Mouse (Mus musculus): Measurements from ENCODE around the gene Gm1113. TPM values are rescaled to one million over a fixed set of nuclear protein-coding genes. Genes with fewer than 3 reads are reported as not detected.
A peak's percentile ranks its signal among the peaks of the same experiment; 100 is the strongest.

The Gm1113 gene
- polyA plus RNA-seq, 1 experiment from 2014 or later = not detected

DNA sequence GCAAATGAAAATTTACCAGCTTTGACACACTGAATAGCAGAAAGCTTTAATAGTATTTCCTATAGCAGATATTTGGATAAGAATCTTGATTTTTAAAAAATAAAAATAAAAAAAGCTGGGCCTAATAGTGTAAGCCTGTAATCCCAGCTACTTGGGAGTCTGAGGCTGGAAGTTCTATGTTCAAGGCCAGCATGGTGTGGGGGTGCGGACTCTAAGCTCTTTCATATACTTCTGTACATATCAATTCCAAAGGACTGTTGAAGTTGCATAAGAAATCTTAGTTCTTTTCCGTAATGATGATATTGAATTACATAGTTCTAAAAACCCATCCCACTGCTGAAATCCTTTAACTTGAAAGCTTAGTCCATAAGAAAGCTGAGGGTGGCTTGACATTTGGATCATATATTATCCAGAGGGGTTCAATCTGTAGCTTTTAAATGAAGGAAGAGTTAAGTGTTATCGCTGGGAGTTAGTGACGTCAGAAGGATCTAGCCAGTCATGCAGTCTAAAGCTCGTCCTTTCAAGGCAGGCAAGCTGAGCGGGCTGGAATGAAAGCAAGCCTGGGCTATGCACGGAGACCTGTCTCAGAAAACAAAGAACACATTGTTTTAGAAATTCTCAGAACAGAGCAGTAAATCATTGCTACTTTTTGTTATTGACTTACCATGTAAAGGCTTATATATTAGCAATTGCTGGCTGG lies 24.9 kb downstream of the Gm1113 start:
- peak; percentile 70; the same call in 1 of the 2 replicates for ATAC-seq (ENCODE audit: low read depth)
- Histone ChIP-seq H3K36me3 (ENCODE audit: control insufficient read depth, insufficient read depth, low read length) (peaks cover 4% of the 10 kb centered on the region), H3K4me2 (ENCODE audit: low read depth, low read length) (no peak overlapping the region), H3K9ac (ENCODE audit: low read length) (no peak overlapping the region), H3K27me3 (ENCODE audit: control insufficient read depth, insufficient read depth, low read depth, low read length) (no peaks in the 10 kb centered on the region), H3K4me1 (replicated peaks; ENCODE audit: control insufficient read depth, insufficient read depth, low read length) (no peaks in the 10 kb centered on the region), H3K9me3 (ENCODE audit: control insufficient read depth, low read length) (no peaks in the 10 kb centered on the region), H3K27ac (ENCODE audit: low read length) (no peak overlapping the region), H3K4me3 (ENCODE audit: low read length) (no peak overlapping the region)
- 58% methylated on average over 7 of the region's 7 CpGs for WGBS

GRCm38 (mm10) chr9:35491109-35491866 lies 26.8 kb downstream of the Gm1113 start:
- Histone ChIP-seq H3K27me3 (ENCODE audit: control insufficient read depth, insufficient read depth, low read depth, low read length) (no peaks in the 10 kb centered on the region), H3K4me1 (replicated peaks; ENCODE audit: control insufficient read depth, insufficient read depth, low read length) (no peaks in the 10 kb centered on the region), H3K36me3 (ENCODE audit: control insufficient read depth, insufficient read depth, low read length) (peaks cover 6% of the 10 kb centered on the region), H3K9me3 (ENCODE audit: control insufficient read depth, low read length) (no peaks in the 10 kb centered on the region), H3K27ac (ENCODE audit: low read length) (no peak overlapping the region), H3K4me3 (ENCODE audit: low read length) (no peak overlapping the region), H3K4me2 (ENCODE audit: low read depth, low read length) (no peak overlapping the region), H3K9ac (ENCODE audit: low read length) (no peak overlapping the region)
- ATAC-seq (ENCODE audit: low read depth) = no peak
- 82% methylated on average over 11 of the region's 11 CpGs for whole genome bisulfite sequencing

DNA sequence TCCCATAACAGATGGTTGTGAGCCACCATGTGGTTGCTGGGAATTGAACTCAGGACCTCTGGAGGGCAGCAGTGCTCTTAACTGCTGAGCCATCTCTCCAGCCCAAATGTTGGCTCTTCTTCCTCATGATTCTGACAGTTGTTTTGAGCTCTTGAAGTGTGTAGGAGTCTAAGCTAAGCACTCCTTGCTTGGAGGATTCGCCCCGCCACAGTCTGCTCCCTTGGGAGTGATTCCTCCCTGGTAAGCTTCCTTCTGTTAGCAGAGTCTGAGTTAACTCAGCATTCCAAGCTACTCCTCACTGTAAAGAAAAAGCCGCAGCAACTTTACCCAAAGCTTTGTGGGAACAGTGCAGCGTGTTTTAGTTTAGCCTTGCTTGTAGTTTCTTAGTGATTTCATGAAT lies 29.6 kb downstream of the Gm1113 start:
- no peaks in the 10 kb centered on the region for H3K9me3 ChIP-seq (ENCODE audit: control insufficient read depth, low read length)
- no peak overlapping the region for H3K4me3 ChIP-seq (ENCODE audit: low read length)
- H3K4me2 ChIP-seq (ENCODE audit: low read depth, low read length) = no peak overlapping the region
- no peaks in the 10 kb centered on the region for H3K4me1 ChIP-seq (replicated peaks; ENCODE audit: control insufficient read depth, insufficient read depth, low read length)
- ATAC-seq (ENCODE audit: low read depth) = no peak
- no peaks in the 10 kb centered on the region for H3K27me3 ChIP-seq (ENCODE audit: control insufficient read depth, insufficient read depth, low read depth, low read length)
- WGBS = 94% methylated on average over 4 of the region's 4 CpGs
- peaks cover 6% of the 10 kb centered on the region for H3K36me3 ChIP-seq (ENCODE audit: control insufficient read depth, insufficient read depth, low read length)
- H3K27ac ChIP-seq (ENCODE audit: low read length) = no peak overlapping the region
- H3K9ac ChIP-seq (ENCODE audit: low read length) = no peak overlapping the region

- Histone ChIP-seq H3K4me2 (ENCODE audit: low read depth, low read length) (no peak overlapping the region), H3K4me3 (ENCODE audit: low read length) (no peak overlapping the region), H3K9me3 (ENCODE audit: control insufficient read depth, low read length) (no peaks in the 10 kb centered on the region), H3K4me1 (replicated peaks; ENCODE audit: control insufficient read depth, insufficient read depth, low read length) (peaks cover 2% of the 10 kb centered on the region; the same call in 1 of the 2 replicates), H3K27ac (ENCODE audit: low read length) (no peak overlapping the region), H3K36me3 (ENCODE audit: control insufficient read depth, insufficient read depth, low read length) (peaks cover 6% of the 10 kb centered on the region), H3K9ac (ENCODE audit: low read length) (no peak overlapping the region), H3K27me3 (ENCODE audit: control insufficient read depth, insufficient read depth, low read depth, low read length) (no peaks in the 10 kb centered on the region)
- WGBS = 72% methylated on average over 13 of the region's 13 CpGs
- ATAC-seq (ENCODE audit: low read depth) = no peak
These were observed 31.5 kb downstream of the Gm1113 start for GRCm38 (mm10) chr9:35486616-35487015.

GRCm38 (mm10) chr9:35483949-35484348 lies 34.1 kb downstream of the Gm1113 start:
- Histone ChIP-seq H3K9ac (ENCODE audit: low read length) (no peak overlapping the region), H3K4me1 (replicated peaks; ENCODE audit: control insufficient read depth, insufficient read depth, low read length) (peaks cover 2% of the 10 kb centered on the region; the same call in 1 of the 2 replicates), H3K27ac (ENCODE audit: low read length) (no peak overlapping the region), H3K4me2 (ENCODE audit: low read depth, low read length) (no peak overlapping the region), H3K27me3 (ENCODE audit: control insufficient read depth, insufficient read depth, low read depth, low read length) (no peaks in the 10 kb centered on the region), H3K9me3 (ENCODE audit: control insufficient read depth, low read length) (no peaks in the 10 kb centered on the region), H3K4me3 (ENCODE audit: low read length) (no peak overlapping the region), H3K36me3 (ENCODE audit: control insufficient read depth, insufficient read depth, low read length) (peaks cover 3% of the 10 kb centered on the region)
- 82% methylated on average over 3 of the region's 3 CpGs for WGBS
- no peak for ATAC-seq (ENCODE audit: low read depth)

- no peak for ATAC-seq (ENCODE audit: low read depth)
- no peak overlapping the region for H3K4me3 ChIP-seq (ENCODE audit: low read length)
- no peak overlapping the region for H3K4me2 ChIP-seq (ENCODE audit: low read depth, low read length)
- no peak overlapping the region for H3K9ac ChIP-seq (ENCODE audit: low read length)
- H3K36me3 ChIP-seq (ENCODE audit: control insufficient read depth, insufficient read depth, low read length) = 0 out of 2 replicates have a peak, but pooled peaks cover 2% of the 10 kb centered on the region
- H3K27me3 ChIP-seq (ENCODE audit: control insufficient read depth, insufficient read depth, low read depth, low read length) = no peaks in the 10 kb centered on the region
- H3K9me3 ChIP-seq (ENCODE audit: control insufficient read depth, low read length) = no peaks in the 10 kb centered on the region
- 51% methylated on average over 13 of the region's 13 CpGs for WGBS
- no peak overlapping the region for H3K27ac ChIP-seq (ENCODE audit: low read length)
- peaks cover 2% of the 10 kb centered on the region; the same call in 1 of the 2 replicates for H3K4me1 ChIP-seq (replicated peaks; ENCODE audit: control insufficient read depth, insufficient read depth, low read length)
These were observed 35.8 kb downstream of the Gm1113 start for GRCm38 (mm10) chr9:35482014-35482898.

- no peaks in the 10 kb centered on the region for H3K36me3 ChIP-seq (ENCODE audit: control insufficient read depth, insufficient read depth, low read length)
- ATAC-seq (ENCODE audit: low read depth) = no peak
- no peak overlapping the region for H3K4me2 ChIP-seq (ENCODE audit: low read depth, low read length)
- H3K4me1 ChIP-seq (replicated peaks; ENCODE audit: control insufficient read depth, insufficient read depth, low read length) = peaks cover 2% of the 10 kb centered on the region; the same call in 1 of the 2 replicates
- no peaks in the 10 kb centered on the region for H3K9me3 ChIP-seq (ENCODE audit: control insufficient read depth, low read length)
- no peak overlapping the region for H3K9ac ChIP-seq (ENCODE audit: low read length)
- H3K27ac ChIP-seq (ENCODE audit: low read length) = no peak overlapping the region
- H3K4me3 ChIP-seq (ENCODE audit: low read length) = no peak overlapping the region
- WGBS = 89% methylated on average over 6 of the region's 6 CpGs
- no peaks in the 10 kb centered on the region for H3K27me3 ChIP-seq (ENCODE audit: control insufficient read depth, insufficient read depth, low read depth, low read length)
These were observed 38.6 kb downstream of the Gm1113 start for GRCm38 (mm10) chr9:35479456-35479855.

- Histone ChIP-seq H3K9ac (ENCODE audit: low read length) (no peak overlapping the region), H3K27ac (ENCODE audit: low read length) (no peak overlapping the region), H3K36me3 (ENCODE audit: control insufficient read depth, insufficient read depth, low read length) (peaks cover 2% of the 10 kb centered on the region; the same call in 1 of the 2 replicates), H3K4me3 (ENCODE audit: low read length) (no peak overlapping the region), H3K4me1 (replicated peaks; ENCODE audit: control insufficient read depth, insufficient read depth, low read length) (no peaks in the 10 kb centered on the region), H3K4me2 (ENCODE audit: low read depth, low read length) (no peak overlapping the region), H3K27me3 (ENCODE audit: control insufficient read depth, insufficient read depth, low read depth, low read length) (no peaks in the 10 kb centered on the region), H3K9me3 (ENCODE audit: control insufficient read depth, low read length) (no peaks in the 10 kb centered on the region)
- WGBS = 80% methylated on average over 7 of the region's 7 CpGs
- no peak for ATAC-seq (ENCODE audit: low read depth)
These were observed 42.7 kb downstream of the Gm1113 start for GRCm38 (mm10) chr9:35475394-35475793.

All from lung, embryonic 16.5 days (tissue).